Mouse (Mus musculus) olfactory bulb, adult 2 months (tissue): Measurements from ENCODE around the gene Art3. TPM values are rescaled to one million over a fixed set of nuclear protein-coding genes. Genes with fewer than 3 reads are reported as not detected.

Experiments
- H3K27ac ChIP-seq: fragments of 200-500 bp; 2 replicates; pipeline ENCODE4 v1.5.1; 2012; ENCODE audit warnings: low read depth, low read length; ENCODE audit not compliant: insufficient read depth
- H3K4me1 ChIP-seq: fragments of 200-500 bp; 2 replicates; pipeline ENCODE4 v1.6.1; 2012; ENCODE audit warnings: low read length; ENCODE audit not compliant: control insufficient read depth, insufficient read depth
- H3K4me3 ChIP-seq: fragments of 200-500 bp; 2 replicates; pipeline ENCODE4 v1.5.1; 2012; ENCODE audit warnings: mild to moderate bottlenecking, low read depth, low read length, moderate library complexity; ENCODE audit not compliant: insufficient read depth
- CTCF ChIP-seq: fragments of 200-500 bp; IDR thresholded peaks from 2 replicates; pipeline ENCODE4 v1.5.1; 2012; ENCODE audit warnings: low read depth, mild to moderate bottlenecking, low read length, moderate library complexity; ENCODE audit not compliant: insufficient read depth
- POLR2A ChIP-seq: fragments of 200-500 bp; IDR thresholded peaks from 2 replicates; pipeline ENCODE4 v1.6.1; 2012; ENCODE audit warnings: mild to moderate bottlenecking, low read depth, low read length, moderate library complexity; ENCODE audit not compliant: insufficient read depth
- WGBS: fragments of 180-500 bp; shearing (Covaris S2); methylation state at CpG from one replicate; pipeline ENCODE4 v1.1.7; 2018; 5-methylcytosine and 5-hydroxymethylcytosine counted together
- polyA plus RNA-seq: library from polyadenylated mRNA; stranded (reverse); fragments of >200 nt; gene quantifications from 2 replicates; pipeline ENCODE4 v1.2.4, GENCODE M21; 2012; ENCODE audit warnings: low replicate concordance; ENCODE audit not compliant: missing spikeins, insufficient read depth, insufficient read length

The Art3 gene
- polyA plus RNA-seq, 1 experiment = not detected

GRCm38 (mm10) chr5:92384855-92385254 is 53.2 kb downstream of the Art3 start:
- Histone ChIP-seq H3K4me3 (no peak overlapping the region), H3K4me1 (peaks cover 3% of the 10 kb centered on the region; the same call in 1 of the 2 replicates), H3K27ac (no peak overlapping the region)
- TF ChIP-seq CTCF = no peak
- 55% methylated on average over 7 of the region's 7 CpGs for WGBS

GRCm38 (mm10) chr5:92386102-92386501 is 54.5 kb downstream of the Art3 start:
- WGBS = 76% methylated on average over 5 of the region's 5 CpGs
- H3K4me1 ChIP-seq = peaks cover 3% of the 10 kb centered on the region; the same call in 1 of the 2 replicates
- no peak overlapping the region for H3K4me3 ChIP-seq
- no peak for TF ChIP-seq CTCF
- TF ChIP-seq POLR2A = no peak
- no peak overlapping the region for H3K27ac ChIP-seq

GRCm38 (mm10) chr5:92386643-92387042 is 55.0 kb downstream of the Art3 start:
- Histone ChIP-seq H3K27ac (no peak overlapping the region), H3K4me3 (no peak overlapping the region), H3K4me1 (peaks cover 3% of the 10 kb centered on the region; the same call in 1 of the 2 replicates)
- no peak for TF ChIP-seq POLR2A
- TF ChIP-seq CTCF = no peak
- WGBS = 30% methylated on average over 6 of the region's 6 CpGs

GRCm38 (mm10) chr5:92387433-92387832 is 55.8 kb downstream of the Art3 start:
- no peak overlapping the region for H3K27ac ChIP-seq
- H3K4me3 ChIP-seq = no peak overlapping the region
- H3K4me1 ChIP-seq = peaks cover 5% of the 10 kb centered on the region
- TF ChIP-seq POLR2A = no peak
- no peak for TF ChIP-seq CTCF
- WGBS = 72% methylated on average over 11 of the region's 11 CpGs

- no peak for TF ChIP-seq CTCF
- WGBS = 73% methylated on average over 2 of the region's 2 CpGs
- Histone ChIP-seq H3K4me1 (peaks cover 8% of the 10 kb centered on the region), H3K4me3 (no peak overlapping the region), H3K27ac (no peak overlapping the region)
These were observed 58.4 kb downstream of the Art3 start for GRCm38 (mm10) chr5:92389977-92390376.

GRCm38 (mm10) chr5:92390615-92391014 is 59.0 kb downstream of the Art3 start:
- 70% methylated on average over 8 of the region's 8 CpGs for WGBS
- TF ChIP-seq POLR2A (no peak), CTCF (no peak)
- H3K27ac ChIP-seq = no peak overlapping the region
- peaks cover 8% of the 10 kb centered on the region for H3K4me1 ChIP-seq
- no peak overlapping the region for H3K4me3 ChIP-seq

GRCm38 (mm10) chr5:92392542-92392941 is 60.9 kb downstream of the Art3 start:
- 47% methylated on average over 18 of the region's 18 CpGs for whole genome bisulfite sequencing
- H3K4me1 ChIP-seq = peaks cover 5% of the 10 kb centered on the region
- H3K4me3 ChIP-seq = no peak overlapping the region
- no peak for TF ChIP-seq POLR2A
- no peak for TF ChIP-seq CTCF
- no peak overlapping the region for H3K27ac ChIP-seq

- no peak overlapping the region for H3K27ac ChIP-seq
- peaks cover 5% of the 10 kb centered on the region for H3K4me1 ChIP-seq
- 62% methylated on average over 10 of the region's 10 CpGs for WGBS
- TF ChIP-seq CTCF (no peak), POLR2A (no peak)
- no peak overlapping the region for H3K4me3 ChIP-seq
These were observed 62.2 kb downstream of the Art3 start for GRCm38 (mm10) chr5:92393863-92394262.

- no peak for TF ChIP-seq POLR2A
- TF ChIP-seq CTCF = no peak
- WGBS = 93% methylated on average over 3 of the region's 3 CpGs
- no peak overlapping the region for H3K4me3 ChIP-seq
- H3K4me1 ChIP-seq = peaks cover 5% of the 10 kb centered on the region
- H3K27ac ChIP-seq = no peak overlapping the region
These were observed 64.1 kb downstream of the Art3 start for GRCm38 (mm10) chr5:92395764-92396163.

- 92% methylated on average over 6 of the region's 6 CpGs for WGBS
- TF ChIP-seq CTCF (no peak), POLR2A (no peak)
- no peak overlapping the region for H3K27ac ChIP-seq
- H3K4me3 ChIP-seq = no peak overlapping the region
- H3K4me1 ChIP-seq = peaks cover 5% of the 10 kb centered on the region
These were observed 64.8 kb downstream of the Art3 start for GRCm38 (mm10) chr5:92396476-92396875.
